Mouse (Mus musculus): ENCODE data around the gene Gm49366. TPM values are rescaled to one million over a fixed set of nuclear protein-coding genes. Genes with fewer than 3 reads are reported as not detected.

Gm49366 gene
- polyA plus RNA-seq (2012; rRNA removed) = not detected in 2 replicates

DNA sequence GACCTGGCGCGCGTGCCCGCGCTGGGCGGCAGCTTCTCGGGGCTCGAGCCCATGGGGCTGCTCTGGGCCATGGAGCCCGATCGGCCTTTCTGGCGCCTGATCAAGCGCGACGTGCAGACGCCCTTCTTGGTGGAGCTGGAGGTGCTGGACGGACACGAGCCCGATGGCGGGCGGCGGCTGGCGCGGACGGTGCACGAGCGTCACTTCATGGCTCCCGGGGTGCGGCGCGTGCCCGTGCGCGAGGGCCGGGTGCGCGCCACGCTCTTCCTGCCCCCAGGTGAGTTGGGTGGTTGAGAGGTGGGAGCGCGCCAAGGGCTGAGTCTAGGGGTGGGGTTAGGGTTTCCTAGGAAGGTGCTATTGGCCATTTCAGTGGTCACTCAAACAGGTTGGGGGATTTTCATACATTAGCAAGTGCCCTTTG lies at the start of gene Gm49366:
Gene Gm49366 (plus strand): TSS at position 245 of the 421 bp plus-strand sequence.

DNA sequence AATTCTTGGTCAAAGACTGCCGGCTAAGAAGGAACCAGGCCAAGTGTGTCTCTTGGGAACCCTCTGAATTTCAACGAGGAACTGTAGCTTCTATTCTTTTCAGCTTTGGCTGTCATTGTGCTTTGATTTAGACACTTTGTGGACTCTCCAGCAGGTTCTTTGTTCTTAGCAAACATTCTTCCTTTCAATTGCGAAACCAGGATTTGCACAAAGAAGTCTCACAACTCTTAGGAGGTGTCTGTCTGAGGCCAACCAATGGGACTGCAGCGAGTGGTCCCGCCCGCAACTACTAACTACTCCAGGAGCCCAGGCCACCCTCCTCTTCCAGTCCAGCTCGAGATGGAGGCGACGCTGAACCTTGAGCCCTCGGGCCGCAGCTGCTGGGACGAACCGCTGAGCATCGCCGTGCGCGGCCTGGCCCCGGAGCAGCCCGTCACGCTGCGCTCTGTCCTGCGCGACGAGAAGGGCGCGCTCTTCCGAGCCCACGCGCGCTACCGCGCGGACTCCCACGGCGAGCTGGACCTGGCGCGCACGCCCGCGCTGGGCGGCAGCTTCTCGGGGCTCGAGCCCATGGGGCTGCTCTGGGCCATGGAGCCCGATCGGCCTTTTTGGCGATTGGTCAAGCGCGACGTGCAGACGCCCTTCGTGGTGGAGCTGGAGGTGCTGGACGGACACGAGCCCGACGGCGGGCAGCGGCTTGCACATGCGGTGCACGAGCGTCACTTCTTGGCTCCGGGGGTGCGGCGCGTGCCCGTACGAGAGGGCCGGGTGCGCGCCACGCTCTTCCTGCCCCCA lies 29.4 kb upstream of the Gm49366 start, which contains the start of gene Acot1:
Gene Acot1 (plus strand): TSS at position 320 of the 795 bp plus-strand sequence.

DNA sequence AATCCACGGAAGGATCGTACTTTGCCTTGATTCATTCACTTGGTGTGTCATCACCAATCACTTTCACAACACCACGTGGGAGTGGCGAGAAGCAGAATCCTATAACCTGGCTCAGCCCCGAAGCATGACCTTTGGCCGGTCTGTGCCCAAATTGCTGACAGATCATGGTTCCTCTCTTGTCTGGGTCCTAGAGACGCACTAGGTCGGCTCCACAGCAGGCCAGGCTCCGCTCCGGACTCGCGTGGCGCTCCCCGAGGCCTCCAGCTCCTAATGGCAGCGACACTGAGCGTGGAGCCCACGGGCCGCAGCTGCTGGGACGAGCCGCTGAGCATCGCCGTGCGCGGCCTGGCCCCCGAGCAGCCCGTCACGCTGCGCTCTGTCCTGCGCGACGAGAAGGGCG lies 494 bp upstream of the Gm49366 start, which contains the start of gene Acot4:
Gene Acot4 (plus strand): TSS at position 139 of the 400 bp plus-strand sequence.

DNA sequence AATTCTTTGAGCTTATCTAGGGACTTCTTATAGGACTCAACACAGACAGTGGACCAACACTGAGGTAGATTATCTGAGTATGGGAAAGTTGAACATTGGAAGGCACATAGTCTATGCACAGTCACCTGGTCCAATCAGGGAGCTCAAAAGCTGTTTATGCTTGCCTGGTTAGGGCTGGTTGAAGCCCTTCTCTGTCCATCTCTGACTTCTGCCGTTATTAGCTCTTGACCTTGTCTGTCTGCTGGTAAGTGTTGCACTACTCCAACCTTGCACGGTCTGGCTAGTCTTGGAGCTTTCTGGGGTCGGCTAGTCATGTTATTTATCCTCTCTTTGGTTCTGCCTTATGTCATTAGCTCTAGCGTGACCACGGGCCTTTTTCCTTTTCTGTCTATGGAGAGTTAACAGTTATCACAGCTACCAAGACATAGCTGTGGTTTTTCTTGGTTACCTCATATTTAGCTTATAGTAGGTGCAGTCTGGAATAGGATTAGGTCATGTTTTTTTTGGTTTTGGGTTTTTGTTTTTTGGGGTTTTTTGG lies 13.3 kb downstream of the Gm49366 start, which contains the start of gene Acot3:
Gene Acot3 (plus strand): TSS at position 208 of the 538 bp plus-strand sequence.

DNA sequence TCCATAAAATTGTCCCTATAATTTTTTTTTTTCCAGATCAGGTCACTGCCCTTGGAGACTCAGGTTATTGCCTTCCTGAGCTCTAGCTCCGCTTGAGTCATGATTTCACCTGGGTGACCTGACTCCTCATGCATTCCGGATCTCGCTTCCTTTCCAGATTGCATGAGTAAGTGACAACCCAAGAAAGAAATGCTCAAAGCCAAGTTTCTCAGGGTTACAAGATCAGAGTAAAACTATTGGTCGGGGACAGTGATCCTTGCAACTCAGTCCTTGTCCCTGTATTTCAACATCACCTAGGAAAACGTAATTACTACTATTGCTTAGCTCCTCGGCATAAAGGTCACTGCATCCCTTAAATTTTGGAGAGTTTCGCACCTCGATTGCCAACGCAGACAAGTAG lies 30.3 kb downstream of the Gm49366 start, which contains the start of gene Acot5:
Gene Acot5 (plus strand): TSS at position 340 of the 400 bp plus-strand sequence.

DNA sequence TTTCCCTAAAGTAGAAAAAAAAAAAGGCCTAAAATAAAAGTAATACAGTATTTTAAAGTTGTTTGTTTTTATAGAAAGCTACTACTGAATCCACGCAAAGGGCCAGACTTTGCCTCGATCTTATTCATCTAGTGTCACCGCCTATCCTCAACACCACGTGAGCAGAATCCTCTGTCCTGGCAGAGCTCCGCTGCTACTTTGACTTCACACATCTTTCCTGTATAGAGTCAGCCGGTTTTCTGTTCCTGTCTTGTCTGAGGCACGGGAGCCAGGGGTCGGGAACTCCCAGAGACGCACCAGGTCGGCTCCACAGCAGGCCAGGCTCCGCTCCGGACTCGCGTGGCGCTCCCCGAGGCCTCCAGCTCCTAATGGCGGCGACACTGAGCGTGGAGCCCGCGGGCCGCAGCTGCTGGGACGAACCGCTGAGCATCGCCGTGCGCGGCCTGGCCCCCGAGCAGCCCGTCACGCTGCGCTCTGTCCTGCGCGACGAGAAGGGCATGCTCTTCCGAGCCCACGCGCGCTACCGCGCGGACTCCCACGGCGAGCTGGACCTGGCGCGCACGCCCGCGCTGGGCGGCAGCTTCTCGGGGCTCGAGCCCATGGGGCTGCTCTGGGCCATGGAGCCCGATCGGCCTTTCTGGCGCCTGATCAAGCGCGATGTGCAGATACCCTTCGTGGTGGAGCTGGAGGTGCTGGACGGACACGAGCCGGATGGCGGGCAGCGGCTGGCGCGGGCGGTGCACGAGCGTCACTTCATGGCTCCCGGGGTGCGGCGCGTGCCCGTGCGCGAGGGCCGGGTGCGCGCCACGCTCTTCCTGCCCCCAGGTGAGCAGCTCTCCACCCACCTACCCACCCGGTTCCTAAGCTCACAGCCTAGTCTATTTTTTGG lies 62.1 kb downstream of the Gm49366 start, which contains the start of gene Acot6:
Gene Acot6 (plus strand): TSS at position 51 of the 889 bp plus-strand sequence.

Other genes with a start within 250 kb of the Gm49366 start
- 35.5 and 51.8 TPM in 2 replicates for gene Numb, start 117.0 kb upstream of the Gm49366 start, polyA plus RNA-seq (2012; rRNA removed)
- 14.9 and 20.3 TPM in 2 replicates for gene Riox1, start 88.3 kb upstream of the Gm49366 start, polyA plus RNA-seq (2012; rRNA removed)
- gene Heatr4, start 54.1 kb upstream of the Gm49366 start, polyA plus RNA-seq (2012; rRNA removed) = not detected in 2 replicates
- 5.4 and 8.7 TPM in 2 replicates for gene Acot2, start 51.1 kb upstream of the Gm49366 start, polyA plus RNA-seq (2012; rRNA removed)
- gene Acot1, start 29.4 kb upstream of the Gm49366 start, polyA plus RNA-seq (2012; rRNA removed) = 32.5 and 33.4 TPM in 2 replicates
- 0.47 and 0.96 TPM in 2 replicates for gene Acot4, start 556 bp upstream of the Gm49366 start, polyA plus RNA-seq (2012; rRNA removed)
- gene Acot3, start 13.2 kb downstream of the Gm49366 start, polyA plus RNA-seq (2012; rRNA removed) = 0.20 and 0.31 TPM in 2 replicates
- not detected in 2 replicates for gene Acot5, start 30.4 kb downstream of the Gm49366 start, polyA plus RNA-seq (2012; rRNA removed)
- 2.1 and 2.7 TPM in 2 replicates for gene Acot6, start 61.7 kb downstream of the Gm49366 start, polyA plus RNA-seq (2012; rRNA removed)
- 12.2 and 13.2 TPM in 2 replicates for gene Dnal1, start 75.4 kb downstream of the Gm49366 start, polyA plus RNA-seq (2012; rRNA removed)
- 0.93 and 2.0 TPM in 2 replicates for gene Pnma1, start 109.6 kb downstream of the Gm49366 start, polyA plus RNA-seq (2012; rRNA removed)
- gene Elmsan1, start 179.9 kb downstream of the Gm49366 start, polyA plus RNA-seq (2012; rRNA removed) = 8.9 and 10.4 TPM in 2 replicates
- gene Ptgr2, start 246.3 kb downstream of the Gm49366 start, polyA plus RNA-seq (2012; rRNA removed) = 13.6 and 23.7 TPM in 2 replicates